Mouse (Mus musculus) large intestine, adult 2 months (tissue): ENCODE measurements around the gene Ankfy1. TPM values are rescaled to one million over a fixed set of nuclear protein-coding genes. Genes with fewer than 3 reads are reported as not detected.

Experiments
- polyA plus RNA-seq: library from polyadenylated mRNA; depleted of rRNA; stranded (reverse); fragments of >200 nt; gene quantifications from 2 replicates; pipeline ENCODE4 v1.2.3, GENCODE M21; 2012; rRNA removed

Gene Ankfy1
- polyA plus RNA-seq, 1 experiment, result 25.5 TPM

Other genes starting within 250 kb of the Ankfy1 start
- gene Mybbp1a, start 248.7 kb upstream of the Ankfy1 start, polyA plus RNA-seq, result 34.1 and 39.2 TPM in 2 replicates
- 15.1 and 42.2 TPM in 2 replicates for gene Spns2, start 200.1 kb upstream of the Ankfy1 start, polyA plus RNA-seq
- 2.5 and 7.4 TPM in 2 replicates for gene Spns3, start 139.5 kb upstream of the Ankfy1 start, polyA plus RNA-seq
- 4.6 and 8.1 TPM in 2 replicates for gene Ube2g1, start 82.7 kb upstream of the Ankfy1 start, polyA plus RNA-seq
- gene Cyb5d2, start 106.1 kb downstream of the Ankfy1 start, polyA plus RNA-seq, result 3.9 and 5.8 TPM in 2 replicates
- gene Zzef1, start 106.2 kb downstream of the Ankfy1 start, polyA plus RNA-seq, result 56.0 and 81.0 TPM in 2 replicates